Mouse (Mus musculus): ENCODE results near the gene Nhlrc2. TPM values are rescaled to one million over a fixed set of nuclear protein-coding genes. Genes with fewer than 3 reads are reported as not detected.

Nhlrc2 gene
- total and polyA plus RNA-seq, 3 experiments = 9.9 to 18.3 (median 12.6) TPM

GRCm38 (mm10) chr19:56590250-56590649 is 42.2 kb downstream of the Nhlrc2 start:
- H3K36me3 ChIP-seq (replicated peaks in 1 of 2; ENCODE audit: control insufficient read depth in 1 of 2, insufficient read depth in 1 of 2, low read length in 1 of 2) = peaks cover 55 to 89% of the 10 kb centered on the region in 2 experiments

GRCm38 (mm10) chr19:56592472-56592871 is 44.4 kb downstream of the Nhlrc2 start:
- TF ChIP-seq ZC3H11A (IDR thresholded peaks at IDR 0.05; ENCODE audit: low read depth, low read length) (no peak), ETS1 (conservative IDR thresholded peaks at IDR 0.05; ENCODE audit: low read depth, low read length) (no peak), ZNF384 (IDR thresholded peaks at IDR 0.05; ENCODE audit: low read depth, low read length) (no peak), RAD21 (IDR thresholded peaks at IDR 0.05; ENCODE audit: low read depth, low read length) (no peak), ZMIZ1 (IDR thresholded peaks at IDR 0.05; ENCODE audit: low read depth, low read length) (no peak)
- H3K9ac ChIP-seq (ENCODE audit: insufficient read depth, low read depth) = no peak overlapping the region
- DNase-seq (ENCODE audit: extremely low read depth) = no peak
- no peaks in the 10 kb centered on the region for H3K9me3 ChIP-seq (replicated peaks; ENCODE audit: low read length)
- H3K27me3 ChIP-seq (replicated peaks) = no peaks in the 10 kb centered on the region
- no peak overlapping the region for H3K27ac ChIP-seq (ENCODE audit: insufficient read depth, low read depth)
- H3K4me3 ChIP-seq (replicated peaks in 1 of 3; ENCODE audit: low read depth in 2 of 3, low read length in 2 of 3, poor library complexity in 1 of 3) = no peak overlapping the region
- dilution Hi-C loops (cut with MboI; ENCODE audit: extremely low pct_ligation_motif_present, extremely low pct_unique_long_range_greater_than_20kb, low sequenced_read_pairs) = no loop called here
- peaks cover 67 to 92% of the 10 kb centered on the region in 2 experiments for H3K36me3 ChIP-seq (replicated peaks in 1 of 2; ENCODE audit: control insufficient read depth in 1 of 2, insufficient read depth in 1 of 2, low read length in 1 of 2)
- in situ Hi-C loops (cut with MboI; ENCODE audit: low pct_ligation_motif_present, low pct_unique_long_range_greater_than_20kb, low sequenced_read_pairs) = no loop called here
- no peak overlapping the region for H3K4me2 ChIP-seq (ENCODE audit: insufficient read depth, low read depth, poor library complexity, severe bottlenecking)
- H3K79me2 ChIP-seq (replicated peaks; ENCODE audit: control insufficient read depth, extremely low read depth, insufficient read depth, poor library complexity, severe bottlenecking) = no peaks in the 10 kb centered on the region
- H3K4me1 ChIP-seq (ENCODE audit: control insufficient read depth in 1 of 2, insufficient read depth in 2 of 2) = peaks cover 6 to 29% of the 10 kb centered on the region in 2 experiments

More at GRCm38 (mm10) chr19:56590250-56590649, 42.2 kb downstream of the Nhlrc2 start:
- DNase-seq (ENCODE audit: extremely low read depth) = no peak
- H3K4me1 ChIP-seq (ENCODE audit: control insufficient read depth in 1 of 2, insufficient read depth in 2 of 2) = peaks cover 6 to 38% of the 10 kb centered on the region in 2 experiments
- H3K9me3 ChIP-seq (replicated peaks; ENCODE audit: low read length) = no peaks in the 10 kb centered on the region
- H3K27me3 ChIP-seq (replicated peaks) = no peaks in the 10 kb centered on the region
- H3K79me2 ChIP-seq (replicated peaks; ENCODE audit: control insufficient read depth, extremely low read depth, insufficient read depth, poor library complexity, severe bottlenecking) = no peaks in the 10 kb centered on the region
- dilution Hi-C loops (cut with MboI; ENCODE audit: extremely low pct_ligation_motif_present, extremely low pct_unique_long_range_greater_than_20kb, low sequenced_read_pairs) (no loop called here), in situ Hi-C loops (cut with MboI; ENCODE audit: low pct_ligation_motif_present, low pct_unique_long_range_greater_than_20kb, low sequenced_read_pairs) (no loop called here)
- no peak overlapping the region for H3K27ac ChIP-seq (ENCODE audit: insufficient read depth, low read depth)
- TF ChIP-seq GABPA (IDR thresholded peaks at IDR 0.05; ENCODE audit: insufficient replicate concordance, low read depth, low read length) (no peak), ETS1 (conservative IDR thresholded peaks at IDR 0.05; ENCODE audit: low read depth, low read length) (no peak), USF1 (IDR thresholded peaks at IDR 0.05; ENCODE audit: low read depth, low read length) (no peak), CTCF (conservative IDR thresholded peaks at IDR 0.05 in 1 of 2, IDR thresholded peaks at IDR 0.05 in 1 of 2; ENCODE audit: low read depth in 2 of 2, low read length in 2 of 2) (no peak), UBTF (IDR thresholded peaks at IDR 0.05; ENCODE audit: low read depth, low read length) (no peak)
- no peak overlapping the region for H3K9ac ChIP-seq (ENCODE audit: insufficient read depth, low read depth)
- H3K4me3 ChIP-seq (replicated peaks in 1 of 3; ENCODE audit: low read depth in 2 of 3, low read length in 2 of 3, poor library complexity in 1 of 3) = no peak overlapping the region
- no peak overlapping the region for H3K4me2 ChIP-seq (ENCODE audit: insufficient read depth, low read depth, poor library complexity, severe bottlenecking)

- no peaks in the 10 kb centered on the region for H3K9me3 ChIP-seq (replicated peaks; ENCODE audit: low read length)
- H3K4me3 ChIP-seq (replicated peaks in 1 of 3; ENCODE audit: low read depth in 2 of 3, low read length in 2 of 3, poor library complexity in 1 of 3) = no peak overlapping the region
- dilution Hi-C loops (cut with MboI; ENCODE audit: extremely low pct_ligation_motif_present, extremely low pct_unique_long_range_greater_than_20kb, low sequenced_read_pairs) = no loop called here
- TF ChIP-seq KAT2A (IDR thresholded peaks at IDR 0.05; ENCODE audit: insufficient replicate concordance, low read length) (no peak), USF2 (conservative IDR thresholded peaks at IDR 0.05; ENCODE audit: low read depth, low read length) (no peak), NRF1 (IDR thresholded peaks at IDR 0.05; ENCODE audit: low read depth, low read length) (no peak), JUN (IDR thresholded peaks at IDR 0.05; ENCODE audit: insufficient read depth, low read depth, low read length) (no peak), SMC3 (IDR thresholded peaks at IDR 0.05; ENCODE audit: low read depth, low read length) (no peak), ELF1 (IDR thresholded peaks at IDR 0.05; ENCODE audit: low read depth, low read length) (no peak), MXI1 (IDR thresholded peaks at IDR 0.05; ENCODE audit: low read depth, low read length) (no peak), RCOR1 (conservative IDR thresholded peaks at IDR 0.05; ENCODE audit: low read depth, low read length) (no peak), POLR2AphosphoS2 (IDR thresholded peaks at IDR 0.05; ENCODE audit: low read depth, low read length) (no peak), RAD21 (IDR thresholded peaks at IDR 0.05; ENCODE audit: low read depth, low read length) (no peak), CHD1 (IDR thresholded peaks at IDR 0.05; ENCODE audit: low read depth, low read length) (no peak), MEF2A (IDR thresholded peaks at IDR 0.05; ENCODE audit: borderline replicate concordance, low read depth, low read length) (no peak), UBTF (IDR thresholded peaks at IDR 0.05; ENCODE audit: low read depth, low read length) (no peak), SIN3A (IDR thresholded peaks at IDR 0.05; ENCODE audit: low read length) (no peak), GABPA (IDR thresholded peaks at IDR 0.05; ENCODE audit: insufficient replicate concordance, low read depth, low read length) (no peak)
- in situ Hi-C loops (cut with MboI; ENCODE audit: low pct_ligation_motif_present, low pct_unique_long_range_greater_than_20kb, low sequenced_read_pairs) = no loop called here
- H3K36me3 ChIP-seq (replicated peaks in 1 of 2; ENCODE audit: control insufficient read depth in 1 of 2, insufficient read depth in 1 of 2, low read length in 1 of 2) = peaks cover 29 to 57% of the 10 kb centered on the region in 2 experiments
- no peaks in the 10 kb centered on the region for H3K27me3 ChIP-seq (replicated peaks)
- H3K9ac ChIP-seq (ENCODE audit: insufficient read depth, low read depth) = no peak overlapping the region
- peaks cover 0 to 2% of the 10 kb centered on the region in 2 experiments; a peak in 2 of 4 replicates for H3K4me1 ChIP-seq (ENCODE audit: control insufficient read depth in 1 of 2, insufficient read depth in 2 of 2)
- no peak overlapping the region for H3K4me2 ChIP-seq (ENCODE audit: insufficient read depth, low read depth, poor library complexity, severe bottlenecking)
- no peaks in the 10 kb centered on the region for H3K79me2 ChIP-seq (replicated peaks; ENCODE audit: control insufficient read depth, extremely low read depth, insufficient read depth, poor library complexity, severe bottlenecking)
- no peak overlapping the region for H3K27ac ChIP-seq (ENCODE audit: insufficient read depth, low read depth)
- DNase-seq (ENCODE audit: extremely low read depth) = no peak
These were observed 51.9 kb downstream of the Nhlrc2 start for GRCm38 (mm10) chr19:56599996-56600395.
